Mouse (Mus musculus): ENCODE results near the gene Aqp3.

GRCm38 (mm10) chr4:41074461-41074860, 23.5 kb downstream of the Aqp3 start:
- TF ChIP-seq POLR2A (IDR thresholded peaks at IDR 0.05; ENCODE audit: low read depth, low read length) (no peak), CTCF (IDR thresholded peaks at IDR 0.05; ENCODE audit: extremely low read depth, insufficient read length, insufficient replicate concordance, low read depth, low read length) (no peak)
